Comparison of ENCODE assay signal across 25 mouse cellular contexts in the genomic region with DNA sequence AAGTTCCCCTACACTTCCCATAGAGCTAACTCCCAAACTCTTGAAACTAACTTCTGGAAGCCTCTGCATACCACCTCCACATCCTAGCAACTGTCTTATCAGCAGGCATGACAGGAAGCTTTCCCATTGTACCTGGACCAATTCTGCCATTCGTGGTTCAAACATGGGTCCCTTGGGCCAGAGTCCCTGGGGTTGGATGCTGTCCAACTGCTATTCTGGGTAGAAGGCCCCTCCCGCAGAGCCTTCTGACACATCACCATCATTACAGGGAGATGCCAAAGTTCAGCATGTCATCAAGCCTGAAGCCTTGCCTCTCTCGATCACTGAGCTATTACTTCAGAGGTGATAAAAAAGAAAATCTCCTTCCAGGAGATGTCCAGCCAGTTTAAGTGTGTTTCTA.
DNase-seq lines count a peak whose midpoint lies in the region; ATAC-seq and TF ChIP-seq lines count a peak whose summit lies in the region.
"Had no signal": no experiment of that assay in that cellular context is flagged by ENCODE, and none has a peak within 500 bp of the region (broad histone marks: within the 10 kb centered on the region; RNA-seq: fewer than 3 reads in every experiment).

No protein-coding gene starts in this region.

- peak overlapping the region; percentile 10; the same call in 1 of the 2 replicates for H3K27ac ChIP-seq in heart, embryonic 15.5 days
- no peak overlapping the region for H3K27ac ChIP-seq in heart, embryonic 10.5 days
- peak overlapping the region; percentile 36; the same call in 1 of the 2 replicates for H3K27ac ChIP-seq in brown adipose tissue, adult 24 weeks (replicated peaks; ENCODE audit: low read depth, low read length)
- H3K27ac ChIP-seq in intestine, postnatal 0 days (ENCODE audit: low read depth, low read length) = peak overlapping the region; percentile 58
- H3K27ac ChIP-seq in hindbrain, embryonic 10.5 days = no peak overlapping the region
- H3K27ac ChIP-seq: embryonic facial prominence, embryonic 10.5 days; forebrain, embryonic 15.5 days; limb, embryonic 13.5 days; midbrain, embryonic 12.5 days had no signal

- no peak overlapping the region for H3K9ac ChIP-seq in heart, embryonic 15.5 days
- no peak overlapping the region for H3K9ac ChIP-seq in intestine, postnatal 0 days (ENCODE audit: low read depth, low read length)
- H3K9ac ChIP-seq: forebrain, embryonic 15.5 days; limb, embryonic 13.5 days; midbrain, embryonic 12.5 days had no signal

- no peaks in the 10 kb centered on the region for H3K36me3 ChIP-seq in heart, embryonic 15.5 days
- H3K36me3 ChIP-seq in heart, embryonic 10.5 days = no peaks in the 10 kb centered on the region
- H3K36me3 ChIP-seq in intestine, postnatal 0 days (ENCODE audit: control insufficient read depth, insufficient read depth) = no peaks in the 10 kb centered on the region
- H3K36me3 ChIP-seq in hindbrain, embryonic 10.5 days = no peaks in the 10 kb centered on the region
- H3K36me3 ChIP-seq: embryonic facial prominence, embryonic 10.5 days; forebrain, embryonic 15.5 days; limb, embryonic 13.5 days; midbrain, embryonic 12.5 days had no signal

- 27% methylated on average over 3 of the region's 3 CpGs for WGBS in heart, embryonic 15.5 days
- WGBS in heart, embryonic 10.5 days = 51% methylated on average over 3 of the region's 3 CpGs
- WGBS in intestine, postnatal 0 days = 36% methylated on average over 3 of the region's 3 CpGs
- WGBS in hindbrain, embryonic 10.5 days = 87% methylated on average over 3 of the region's 3 CpGs

- H3K9me3 ChIP-seq in heart, embryonic 15.5 days (replicated peaks) = no peaks in the 10 kb centered on the region
- no peaks in the 10 kb centered on the region for H3K9me3 ChIP-seq in heart, embryonic 10.5 days
- H3K9me3 ChIP-seq in intestine, postnatal 0 days (ENCODE audit: control insufficient read depth) = no peaks in the 10 kb centered on the region
- no peaks in the 10 kb centered on the region for H3K9me3 ChIP-seq in hindbrain, embryonic 10.5 days
- H3K9me3 ChIP-seq: embryonic facial prominence, embryonic 10.5 days; forebrain, embryonic 15.5 days; G1E; limb, embryonic 13.5 days; midbrain, embryonic 12.5 days had no signal

- DNase-seq in heart, embryonic 10.5 days (ENCODE audit: low spot score) = no peak
- DNase-seq in kidney, adult 8-10 months = peak; percentile 29 to 41
- no peak for DNase-seq in kidney, postnatal 4 days
- no peak for DNase-seq in hindbrain, embryonic 10.5 days (ENCODE audit: low spot score)
- DNase-seq: adrenal gland, adult 2 months; B cell, adult 2 months; cerebellum, adult 11-12 months; cerebellum, postnatal 10 days; gastrocnemius, postnatal 10 days; layer of hippocampus, adult 9-11 months; lung, adult 2 months; lung, postnatal 14 days; thymus, adult 2 months; thymus, postnatal 4 days had no signal

- no peak for ATAC-seq in heart, embryonic 15.5 days (replicated peaks; ENCODE audit: insufficient number of reproducible peaks, insufficient read depth, low FRiP score, low read depth)
- ATAC-seq in intestine, postnatal 0 days = peak; percentile 67
- ATAC-seq: forebrain, embryonic 15.5 days; hindbrain, embryonic 16.5 days; Patski had no signal

- no peaks in the 10 kb centered on the region for H3K27me3 ChIP-seq in heart, embryonic 15.5 days
- H3K27me3 ChIP-seq in heart, embryonic 10.5 days (ENCODE audit: insufficient read depth, poor library complexity, severe bottlenecking) = no peaks in the 10 kb centered on the region
- no peaks in the 10 kb centered on the region for H3K27me3 ChIP-seq in intestine, postnatal 0 days (replicated peaks; ENCODE audit: control insufficient read depth, insufficient read depth, low read length)
- no peaks in the 10 kb centered on the region for H3K27me3 ChIP-seq in hindbrain, embryonic 10.5 days (ENCODE audit: insufficient read depth, poor library complexity, severe bottlenecking)
- H3K27me3 ChIP-seq: CH12.LX; forebrain, embryonic 15.5 days; limb, embryonic 13.5 days; Patski had no signal

- no peak overlapping the region for H3K4me3 ChIP-seq in heart, embryonic 15.5 days
- no peak overlapping the region for H3K4me3 ChIP-seq in heart, embryonic 10.5 days
- no peak overlapping the region for H3K4me3 ChIP-seq in brown adipose tissue, adult 24 weeks (ENCODE audit: insufficient read depth, low read depth, low read length)
- H3K4me3 ChIP-seq in intestine, postnatal 0 days (ENCODE audit: low read depth, low read length) = no peak overlapping the region
- no peak overlapping the region for H3K4me3 ChIP-seq in hindbrain, embryonic 10.5 days
- H3K4me3 ChIP-seq: embryonic facial prominence, embryonic 10.5 days; forebrain, embryonic 15.5 days; limb, embryonic 13.5 days; midbrain, embryonic 12.5 days had no signal

- TF ChIP-seq CTCF in intestine, postnatal 0 days (IDR thresholded peaks at IDR 0.05; ENCODE audit: low read depth) = no peak

- peaks cover 28% of the 10 kb centered on the region for H3K4me1 ChIP-seq in heart, embryonic 15.5 days (replicated peaks)
- peaks cover 26% of the 10 kb centered on the region for H3K4me1 ChIP-seq in heart, embryonic 10.5 days
- H3K4me1 ChIP-seq in brown adipose tissue, adult 24 weeks (ENCODE audit: control insufficient read depth, insufficient read depth, insufficient read length, low read length) = peaks cover 11% of the 10 kb centered on the region; the same call in 1 of the 2 replicates
- H3K4me1 ChIP-seq in intestine, postnatal 0 days (replicated peaks; ENCODE audit: control insufficient read depth, insufficient read depth, low read length) = 0 out of 2 replicates have a peak, but pooled peaks cover 2% of the 10 kb centered on the region
- peaks cover 14% of the 10 kb centered on the region for H3K4me1 ChIP-seq in hindbrain, embryonic 10.5 days (replicated peaks)

- H3K4me2 ChIP-seq in heart, embryonic 15.5 days = no peak overlapping the region
- no peak overlapping the region for H3K4me2 ChIP-seq in intestine, postnatal 0 days (replicated peaks; ENCODE audit: low read depth)
- H3K4me2 ChIP-seq: forebrain, embryonic 15.5 days; limb, embryonic 13.5 days; midbrain, embryonic 12.5 days had no signal

Comparison
In these comparisons a context has a peak if more than half of its experiments do, and no peak if none do; other contexts are left out.
1. H3K27ac ChIP-seq: peak in heart, embryonic 15.5 days (single experiment), brown adipose tissue, adult 24 weeks (single experiment) and intestine, postnatal 0 days (single experiment); none in heart, embryonic 10.5 days (single experiment) and hindbrain, embryonic 10.5 days (single experiment).
2. DNase-seq: peak in kidney, adult 8-10 months (2 of 2); none in heart, embryonic 10.5 days (single experiment), kidney, postnatal 4 days (0 of 2) and hindbrain, embryonic 10.5 days (single experiment).